Mouse (Mus musculus): ENCODE data around the gene Morf4l2. TPM values are rescaled to one million over a fixed set of nuclear protein-coding genes. Genes with fewer than 3 reads are reported as not detected.
"Not testable (repeated sequence)": the region's sequence is repeated elsewhere in the genome, so short reads cannot be mapped to it uniquely, and the experiment has no call there.

Morf4l2 gene
- polyA plus RNA-seq, 1 experiment from 2014 or later, result 552 TPM

DNA sequence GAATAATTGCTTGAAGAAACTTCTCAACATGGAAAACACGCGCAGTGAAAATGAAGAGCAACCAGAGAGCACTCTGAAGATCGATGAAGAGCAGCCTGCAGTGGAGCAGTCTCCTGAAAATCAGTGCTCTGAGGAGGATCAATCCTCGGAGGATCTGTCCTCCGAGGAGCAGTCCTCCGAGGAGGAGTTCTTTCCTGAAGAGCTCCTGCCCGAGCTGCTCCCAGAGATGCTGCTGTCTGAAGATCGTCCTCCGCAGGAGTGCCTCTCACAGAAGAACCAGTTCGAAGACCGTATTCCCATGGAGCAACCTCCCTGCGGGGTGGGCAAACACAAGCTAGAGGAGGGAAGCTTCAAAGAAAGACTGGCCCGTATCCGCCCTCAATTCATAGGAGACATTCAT lies 34.7 kb downstream of the Morf4l2 start:
- Histone ChIP-seq H3K4me3 (ENCODE audit: low read length) (peak overlapping the region; percentile 50), H3K4me1 (ENCODE audit: control insufficient read depth, insufficient read depth, low read depth, low read length) (no peaks in the 10 kb centered on the region), H3K27ac (ENCODE audit: low read depth, low read length) (peak overlapping the region; percentile 90), H3K36me3 (ENCODE audit: control insufficient read depth, insufficient read depth, low read length) (no peaks in the 10 kb centered on the region), H3K9ac (ENCODE audit: low read depth, low read length) (peak overlapping the region; percentile 72), H3K9me3 (ENCODE audit: control insufficient read depth, low read length) (no peaks in the 10 kb centered on the region), H3K4me2 (ENCODE audit: low read length) (peak overlapping the region; percentile 55), H3K27me3 (replicated peaks; ENCODE audit: control insufficient read depth, insufficient read depth, low read length) (no peaks in the 10 kb centered on the region)
- ATAC-seq, result peak; percentile 43; the same call in 1 of the 2 replicates
- 26% methylated on average over 14 of the region's 14 CpGs for WGBS

GRCm38 (mm10) chrX:136708168-136708681 lies 35.3 kb downstream of the Morf4l2 start:
- Histone ChIP-seq H3K27ac (ENCODE audit: low read depth, low read length) (peak overlapping the region; percentile 90), H3K4me2 (ENCODE audit: low read length) (peak overlapping the region; percentile 55), H3K27me3 (replicated peaks; ENCODE audit: control insufficient read depth, insufficient read depth, low read length) (no peaks in the 10 kb centered on the region), H3K9me3 (ENCODE audit: control insufficient read depth, low read length) (no peaks in the 10 kb centered on the region), H3K4me3 (ENCODE audit: low read length) (peak overlapping the region; percentile 50), H3K9ac (ENCODE audit: low read depth, low read length) (peak overlapping the region; percentile 72), H3K36me3 (ENCODE audit: control insufficient read depth, insufficient read depth, low read length) (no peaks in the 10 kb centered on the region), H3K4me1 (ENCODE audit: control insufficient read depth, insufficient read depth, low read depth, low read length) (no peaks in the 10 kb centered on the region)
- peak; percentile 92 for ATAC-seq
- 18% methylated on average over 18 of the region's 18 CpGs for WGBS

- Histone ChIP-seq H3K4me2 (ENCODE audit: low read length) (peak within 1 kb of the TSS; percentile 55), H3K4me1 (ENCODE audit: control insufficient read depth, insufficient read depth, low read depth, low read length) (no peaks in the 10 kb centered on the region), H3K36me3 (ENCODE audit: control insufficient read depth, insufficient read depth, low read length) (no peaks in the 10 kb centered on the region), H3K9ac (ENCODE audit: low read depth, low read length) (peak within 1 kb of the TSS; percentile 72), H3K27me3 (replicated peaks; ENCODE audit: control insufficient read depth, insufficient read depth, low read length) (no peaks in the 10 kb centered on the region), H3K27ac (ENCODE audit: low read depth, low read length) (peak within 1 kb of the TSS; percentile 90), H3K4me3 (ENCODE audit: low read length) (peak within 1 kb of the TSS; percentile 50), H3K9me3 (ENCODE audit: control insufficient read depth, low read length) (no peaks in the 10 kb centered on the region)
- ATAC-seq, result peak; percentile 96
- 14% methylated on average over 15 of the region's 15 CpGs for WGBS
These were observed 35.9 kb downstream of the Morf4l2 start, which contains the start of gene Tceal1 for GRCm38 (mm10) chrX:136707446-136708167. Gene Tceal1 (plus strand): TSS chrX:136707982.

DNA sequence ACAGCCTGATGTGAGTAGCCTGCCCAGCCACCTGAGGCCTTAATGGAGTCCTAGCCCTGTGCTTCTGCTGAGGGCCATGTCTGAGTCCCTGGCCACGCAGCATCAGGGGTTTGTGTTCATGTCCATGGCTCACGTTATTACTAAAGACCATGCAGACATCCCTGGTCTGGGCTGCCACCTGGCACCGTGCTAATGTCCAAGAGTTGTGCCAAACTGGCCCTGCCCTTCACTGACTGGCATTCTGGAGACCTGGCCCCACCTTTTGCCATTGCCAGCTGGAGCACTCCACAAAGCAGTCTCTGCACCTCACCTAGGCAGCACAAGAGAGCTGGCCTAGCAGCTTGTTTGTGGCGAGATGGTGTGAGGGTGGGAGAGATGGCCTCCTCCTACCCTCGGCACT lies 50.3 kb downstream of the Morf4l2 start:
- H3K9me3 ChIP-seq (ENCODE audit: control insufficient read depth, low read length), result no peaks in the 10 kb centered on the region
- H3K4me2 ChIP-seq (ENCODE audit: low read length), result no peak overlapping the region
- no peak overlapping the region for H3K4me3 ChIP-seq (ENCODE audit: low read length)
- no peaks in the 10 kb centered on the region for H3K36me3 ChIP-seq (ENCODE audit: control insufficient read depth, insufficient read depth, low read length)
- no peak for ATAC-seq
- 73% methylated on average over 5 of the region's 5 CpGs for WGBS
- H3K27me3 ChIP-seq (replicated peaks; ENCODE audit: control insufficient read depth, insufficient read depth, low read length), result no peaks in the 10 kb centered on the region
- no peaks in the 10 kb centered on the region for H3K4me1 ChIP-seq (ENCODE audit: control insufficient read depth, insufficient read depth, low read depth, low read length)
- no peak overlapping the region for H3K27ac ChIP-seq (ENCODE audit: low read depth, low read length)
- H3K9ac ChIP-seq (ENCODE audit: low read depth, low read length), result no peak overlapping the region

GRCm38 (mm10) chrX:136692294-136692675 lies 51.2 kb downstream of the Morf4l2 start:
- H3K4me1 ChIP-seq (ENCODE audit: control insufficient read depth, insufficient read depth, low read depth, low read length), result no peaks in the 10 kb centered on the region
- peak; percentile 61 for ATAC-seq

GRCm38 (mm10) chrX:136691606-136692293 lies 51.7 kb downstream of the Morf4l2 start:
- not testable (repeated sequence) for H3K9me3 ChIP-seq (ENCODE audit: control insufficient read depth, low read length); H3K4me2 ChIP-seq (ENCODE audit: low read length); H3K4me1 ChIP-seq (ENCODE audit: control insufficient read depth, insufficient read depth, low read depth, low read length); H3K4me3 ChIP-seq (ENCODE audit: low read length); H3K27me3 ChIP-seq (replicated peaks; ENCODE audit: control insufficient read depth, insufficient read depth, low read length); H3K36me3 ChIP-seq (ENCODE audit: control insufficient read depth, insufficient read depth, low read length); H3K9ac ChIP-seq (ENCODE audit: low read depth, low read length)
- H3K27ac ChIP-seq (ENCODE audit: low read depth, low read length), result peak overlapping the region; percentile 68; the same call in 1 of the 2 replicates
- WGBS, result 31% methylated on average over 2 of the region's 3 CpGs
- ATAC-seq, result peak; percentile 97

More at GRCm38 (mm10) chrX:136692294-136692675, 51.2 kb downstream of the Morf4l2 start:
- Histone ChIP-seq H3K27ac (ENCODE audit: low read depth, low read length) (peak overlapping the region; percentile 48; the same call in 1 of the 2 replicates), H3K27me3 (replicated peaks; ENCODE audit: control insufficient read depth, insufficient read depth, low read length) (no peaks in the 10 kb centered on the region), H3K4me3 (ENCODE audit: low read length) (no peak overlapping the region), H3K9ac (ENCODE audit: low read depth, low read length) (no peak overlapping the region), H3K4me2 (ENCODE audit: low read length) (no peak overlapping the region), H3K9me3 (ENCODE audit: control insufficient read depth, low read length) (no peaks in the 10 kb centered on the region), H3K36me3 (ENCODE audit: control insufficient read depth, insufficient read depth, low read length) (no peaks in the 10 kb centered on the region)
- 64% methylated on average over 4 of the region's 4 CpGs for WGBS

Other genes starting within 250 kb of the Morf4l2 start
- not detected in 2 replicates for gene Kir3dl1, start 225.7 kb downstream of the Morf4l2 start, polyA plus RNA-seq (2015; fragmentation: Nextera tagmentation; extraction: Ambion mirVana)
- gene Kir3dl2, start 199.6 kb downstream of the Morf4l2 start, polyA plus RNA-seq (2015; fragmentation: Nextera tagmentation; extraction: Ambion mirVana), result 0.09 and 0.20 TPM in 2 replicates
- gene Tceal3, start 152.8 kb downstream of the Morf4l2 start, polyA plus RNA-seq (2015; fragmentation: Nextera tagmentation; extraction: Ambion mirVana), result 83.7 and 106 TPM in 2 replicates
- gene Tceal1, start 35.7 kb downstream of the Morf4l2 start, polyA plus RNA-seq (2015; fragmentation: Nextera tagmentation; extraction: Ambion mirVana), result 23.2 and 27.7 TPM in 2 replicates
- gene Glra4, start 36.5 kb upstream of the Morf4l2 start, polyA plus RNA-seq (2015; fragmentation: Nextera tagmentation; extraction: Ambion mirVana), result not detected in 2 replicates
- gene Plp1, start 79.0 kb upstream of the Morf4l2 start, polyA plus RNA-seq (2015; fragmentation: Nextera tagmentation; extraction: Ambion mirVana), result 15.4 and 16.3 TPM in 2 replicates
- gene Rab9b, start 125.1 kb upstream of the Morf4l2 start, polyA plus RNA-seq (2015; fragmentation: Nextera tagmentation; extraction: Ambion mirVana), result 24.3 and 27.8 TPM in 2 replicates
- not detected in 2 replicates for gene H2bfm, start 183.6 kb upstream of the Morf4l2 start, polyA plus RNA-seq (2015; fragmentation: Nextera tagmentation; extraction: Ambion mirVana)
- 67.2 and 73.8 TPM in 2 replicates for gene Tmsb15b2, start 231.8 kb upstream of the Morf4l2 start, polyA plus RNA-seq (2015; fragmentation: Nextera tagmentation; extraction: Ambion mirVana)
- gene Tmsb15l, start 233.2 kb upstream of the Morf4l2 start, polyA plus RNA-seq (2015; fragmentation: Nextera tagmentation; extraction: Ambion mirVana), result 7.4 and 7.7 TPM in 2 replicates
- gene Tmsb15b1, start 233.2 kb upstream of the Morf4l2 start, polyA plus RNA-seq (2015; fragmentation: Nextera tagmentation; extraction: Ambion mirVana), result 29.2 and 29.5 TPM in 2 replicates
- gene Zcchc18, start 249.5 kb upstream of the Morf4l2 start, polyA plus RNA-seq (2015; fragmentation: Nextera tagmentation; extraction: Ambion mirVana), result 480 and 547 TPM in 2 replicates